Mouse (Mus musculus): ENCODE measurements around the gene Selplg. TPM values are rescaled to one million over a fixed set of nuclear protein-coding genes. Genes with fewer than 3 reads are reported as not detected.

Gene Selplg
- polyA plus RNA-seq, 1 experiment = 274 TPM

DNA sequence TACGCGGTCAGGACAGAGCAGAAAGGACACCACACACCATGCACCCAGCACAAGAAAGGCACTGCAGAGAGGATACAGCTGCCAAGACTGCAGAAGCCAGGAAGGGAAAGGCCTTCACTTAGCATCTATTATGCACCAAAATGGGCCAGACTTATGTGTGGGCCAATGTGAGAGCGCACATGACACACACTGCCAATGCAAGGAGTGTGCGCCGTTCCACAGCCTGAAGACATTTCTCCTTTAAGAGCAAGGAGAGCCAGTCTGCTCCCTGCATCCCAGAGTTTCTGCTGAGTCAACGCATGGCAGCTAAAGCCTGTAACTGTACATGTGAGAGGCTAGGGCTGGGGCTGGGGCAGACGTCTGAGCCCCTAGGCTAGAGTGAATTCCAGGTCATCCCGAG lies 63.6 kb downstream of the Selplg start:
- H3K4me1 ChIP-seq (ENCODE audit: control insufficient read depth, insufficient read depth, insufficient read length) = no peaks in the 10 kb centered on the region; the same call in 1 of the 2 replicates
- no peak for DNase-seq (ENCODE audit: low read depth in 1 of 2, low spot score in 2 of 2)
- 96% methylated on average over 8 of the region's 8 CpGs for WGBS

More for the DNA sequence above, 63.6 kb downstream of the Selplg start:
- H3K27me3 ChIP-seq (ENCODE audit: control insufficient read depth, insufficient read depth, low read length) = no peaks in the 10 kb centered on the region
- TF ChIP-seq CTCF (IDR thresholded peaks at IDR 0.05; ENCODE audit: extremely low read depth, insufficient read depth, insufficient read length, insufficient replicate concordance) (no peak), POLR2A (IDR thresholded peaks at IDR 0.05; ENCODE audit: low read depth, low read length) (no peak)
- no peak overlapping the region for H3K4me3 ChIP-seq (ENCODE audit: extremely low read depth, insufficient read depth, insufficient read length)
- peaks cover 5% of the 10 kb centered on the region; the same call in 1 of the 2 replicates for H3K36me3 ChIP-seq (ENCODE audit: control insufficient read depth, insufficient read depth, low read length)
- no peak overlapping the region for H3K27ac ChIP-seq (ENCODE audit: insufficient read depth, low read length)

Other genes starting within 250 kb of the Selplg start
- 31.7 and 37.1 TPM in 2 replicates for gene Cmklr1, start 182.2 kb downstream of the Selplg start, polyA plus RNA-seq (2012; rRNA removed)
- not detected in 2 replicates for gene 1700069L16Rik, start 107.9 kb downstream of the Selplg start, polyA plus RNA-seq (2012; rRNA removed)
- 5.0 and 6.4 TPM in 2 replicates for gene Ficd, start 96.8 kb downstream of the Selplg start, polyA plus RNA-seq (2012; rRNA removed)
- 27.2 and 28.0 TPM in 2 replicates for gene Sart3, start 60.1 kb downstream of the Selplg start, polyA plus RNA-seq (2012; rRNA removed)
- gene Iscu, start 59.9 kb downstream of the Selplg start, polyA plus RNA-seq (2012; rRNA removed) = 77.5 and 79.7 TPM in 2 replicates
- 3.0 and 4.8 TPM in 2 replicates for gene Tmem119, start 32.1 kb downstream of the Selplg start, polyA plus RNA-seq (2012; rRNA removed)
- 37.9 and 38.3 TPM in 2 replicates for gene Coro1c, start 76.1 kb upstream of the Selplg start, polyA plus RNA-seq (2012; rRNA removed)
- 16.4 and 18.9 TPM in 2 replicates for gene Ssh1, start 161.2 kb upstream of the Selplg start, polyA plus RNA-seq (2012; rRNA removed)
- gene Dao, start 171.1 kb upstream of the Selplg start, polyA plus RNA-seq (2012; rRNA removed) = 0.12 and 0.26 TPM in 2 replicates
- 13.3 and 14.0 TPM in 2 replicates for gene Usp30, start 232.8 kb upstream of the Selplg start, polyA plus RNA-seq (2012; rRNA removed)

All from spleen, adult 2 months (tissue).